Mouse (Mus musculus) T-helper 2 cell (primary cell): ENCODE data around the gene Cycs.

Source experiments
- in situ Hi-C: fragments of 300-600 bp; cut with MboI, MseI; formaldehyde crosslinking; loops from one replicate; pipeline ENCODE4 v1.15.1; 2025; ENCODE audit warnings: high pct_unique_total_duplicates

Cycs gene

GRCm38 (mm10) chr6:50566141-50566996, at the start of gene Cycs:
Gene Cycs (minus strand): TSS chr6:50566538.
- in situ Hi-C loops = loop anchor here (25.0 kb wide), 1 partner anchor 1854 kb away; the partner anchor contains the start of genes Gimap6, Gimap7 and Gm28053

GRCm38 (mm10) chr6:50601620-50602019, 35.3 kb upstream of the Cycs start:
- in situ Hi-C loops = no loop called here

- in situ Hi-C loops = no loop called here
Observed at GRCm38 (mm10) chr6:50598560-50598959, 32.2 kb upstream of the Cycs start.

GRCm38 (mm10) chr6:50596301-50597211, 30.2 kb upstream of the Cycs start, which contains the start of gene 4921507P07Rik:
Gene 4921507P07Rik (minus strand): TSS chr6:50596632.
- in situ Hi-C loops = no loop called here

- in situ Hi-C loops = no loop called here
Observed at GRCm38 (mm10) chr6:50594372-50594771, 28.0 kb upstream of the Cycs start.

GRCm38 (mm10) chr6:50593334-50593845, 27.1 kb upstream of the Cycs start:
- in situ Hi-C loops = no loop called here

GRCm38 (mm10) chr6:50590234-50590633, 23.9 kb upstream of the Cycs start:
- in situ Hi-C loops = no loop called here

- in situ Hi-C loops = no loop called here
Observed at GRCm38 (mm10) chr6:50588251-50588650, 21.9 kb upstream of the Cycs start.

- in situ Hi-C loops = no loop called here
Observed at GRCm38 (mm10) chr6:50587412-50587811, 21.1 kb upstream of the Cycs start.

- in situ Hi-C loops = no loop called here
Observed at GRCm38 (mm10) chr6:50586316-50586715, 20.0 kb upstream of the Cycs start.

GRCm38 (mm10) chr6:50585733-50586132, 19.4 kb upstream of the Cycs start:
- in situ Hi-C loops = no loop called here

GRCm38 (mm10) chr6:50571661-50572060, 5.3 kb upstream of the Cycs start:
- in situ Hi-C loops = loop anchor here (25.0 kb wide), 1 partner anchor 1859 kb away; the partner anchor contains the start of genes Gimap6, Gimap7 and Gm28053

- in situ Hi-C loops = loop anchor here (25.0 kb wide), 1 partner anchor 1855 kb away; the partner anchor contains the start of genes Gimap6, Gimap7 and Gm28053
Observed at GRCm38 (mm10) chr6:50566997-50567255, 588 bp upstream of the Cycs start.

GRCm38 (mm10) chr6:50563651-50564050, 2.7 kb downstream of the Cycs start:
- in situ Hi-C loops = loop anchor here (25.0 kb wide), 1 partner anchor 1851 kb away; the partner anchor contains the start of genes Gimap6, Gimap7 and Gm28053

- in situ Hi-C loops = loop anchor here (25.0 kb wide), 1 partner anchor 1850 kb away; the partner anchor contains the start of genes Gimap6, Gimap7 and Gm28053
Observed at GRCm38 (mm10) chr6:50562421-50562820, 3.9 kb downstream of the Cycs start.

- in situ Hi-C loops = loop anchor here (25.0 kb wide), 1 partner anchor 1848 kb away; the partner anchor contains the start of genes Gimap6, Gimap7 and Gm28053
Observed at GRCm38 (mm10) chr6:50560776-50561175, 5.6 kb downstream of the Cycs start.

GRCm38 (mm10) chr6:50558877-50559276, 7.5 kb downstream of the Cycs start:
- in situ Hi-C loops = loop anchor here (25.0 kb wide), 1 partner anchor 1847 kb away; the partner anchor contains the start of genes Gimap6, Gimap7 and Gm28053

- in situ Hi-C loops = loop anchor here (25.0 kb wide), 1 partner anchor 1845 kb away; the partner anchor contains the start of genes Gimap6, Gimap7 and Gm28053
Observed at GRCm38 (mm10) chr6:50557566-50557965, 8.8 kb downstream of the Cycs start.

GRCm38 (mm10) chr6:50554223-50554622, 12.1 kb downstream of the Cycs start:
- in situ Hi-C loops = loop anchor here (25.0 kb wide), 1 partner anchor 1842 kb away; the partner anchor contains the start of genes Gimap6, Gimap7 and Gm28053

GRCm38 (mm10) chr6:50552881-50553518, 13.3 kb downstream of the Cycs start:
- in situ Hi-C loops = loop anchor here (25.0 kb wide), 1 partner anchor 1841 kb away; the partner anchor contains the start of genes Gimap6, Gimap7 and Gm28053

- in situ Hi-C loops = loop anchor here (25.0 kb wide), 1 partner anchor 1837 kb away; the partner anchor contains the start of genes Gimap6, Gimap7 and Gm28053
Observed at GRCm38 (mm10) chr6:50549791-50550190, 16.5 kb downstream of the Cycs start.
